Mouse (Mus musculus): Measurements from ENCODE around the gene Ifnl3.
"Not testable (repeated sequence)": the region's sequence is repeated elsewhere in the genome, so short reads cannot be mapped to it uniquely, and the experiment has no call there.

Ifnl3 gene

DNA sequence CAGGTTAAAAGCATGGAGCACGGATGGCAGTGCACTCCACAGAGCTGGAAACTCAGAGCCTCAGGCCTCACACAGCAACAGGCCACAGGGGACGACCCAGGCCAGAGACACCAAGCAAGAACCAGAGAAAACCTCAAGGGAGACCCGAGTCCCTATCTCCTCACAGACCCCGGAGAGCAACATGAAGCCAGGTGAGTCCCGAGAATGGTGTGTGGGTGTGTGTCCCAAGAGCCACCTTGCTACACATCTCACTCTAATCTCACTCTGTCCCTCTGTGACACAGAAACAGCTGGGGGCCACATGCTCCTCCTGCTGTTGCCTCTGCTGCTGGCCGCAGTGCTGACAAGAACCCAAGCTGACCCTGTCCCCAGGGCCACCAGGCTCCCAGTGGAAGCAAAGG, at the start of gene Ifnl3:
TSS of gene Ifnl3 (plus strand) at position 301 of the 400 bp plus-strand sequence.
- DNase-seq = not testable (repeated sequence)

DNA sequence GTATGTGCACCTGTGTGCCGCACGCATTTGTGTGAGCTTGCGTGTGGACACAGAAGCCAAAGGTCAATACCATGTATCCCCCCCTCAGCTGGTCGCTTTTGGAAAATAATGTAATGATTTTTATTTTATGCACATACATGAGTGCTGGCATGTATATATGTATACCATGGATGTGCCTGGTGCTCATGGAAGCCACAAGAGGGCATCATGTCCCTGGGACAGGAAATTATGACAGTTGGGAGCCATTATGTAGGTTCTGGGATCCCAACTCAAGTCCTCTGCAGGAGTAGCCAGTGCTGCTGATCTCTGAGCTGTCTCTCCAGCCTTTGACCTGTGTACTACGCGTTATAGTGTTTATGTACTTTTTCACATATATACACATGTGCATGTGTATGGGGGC, 46.4 kb upstream of the Ifnl3 start:
- DNase-seq = no peak

DNA sequence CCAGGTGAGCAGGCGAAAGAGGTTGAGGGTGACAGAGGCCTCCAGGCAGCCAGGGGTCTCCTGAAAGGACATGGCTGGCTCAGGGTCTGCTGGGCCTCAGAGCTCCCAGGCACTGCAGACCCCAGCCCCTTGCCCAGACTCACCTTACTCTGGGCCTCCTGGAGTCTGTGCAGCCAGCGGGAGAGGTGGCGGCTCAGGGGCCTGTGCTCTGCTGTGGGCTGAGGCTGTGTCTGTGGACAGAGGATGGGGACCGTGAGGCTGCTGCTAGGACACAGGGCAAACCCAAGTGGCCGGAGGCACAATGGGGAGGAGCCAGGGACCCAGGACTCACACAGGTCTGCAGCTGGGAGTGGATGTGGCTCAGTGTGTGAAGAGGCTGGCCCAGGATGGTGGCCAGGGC, 45.3 kb upstream of the Ifnl3 start:
- DNase-seq = no peak

DNA sequence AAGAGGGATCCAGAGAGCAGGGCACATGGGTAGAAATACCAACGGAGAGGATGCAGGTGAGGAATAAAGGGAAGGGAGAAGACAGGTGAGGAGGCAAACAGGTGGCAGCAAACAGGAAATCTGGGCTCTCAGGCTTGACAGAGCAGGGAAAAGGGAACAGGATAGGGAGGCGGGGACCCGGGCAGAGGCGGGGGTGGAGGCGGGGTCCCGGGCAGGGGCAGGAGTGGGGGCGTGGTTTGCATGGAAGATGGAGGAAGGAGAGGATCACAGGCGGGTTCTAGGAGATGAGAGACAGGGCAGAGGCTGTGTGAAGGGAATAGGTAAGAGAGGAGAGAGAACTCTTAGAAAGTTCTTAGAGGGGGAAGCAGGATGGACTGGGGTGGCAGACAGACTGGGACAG, 43.8 kb upstream of the Ifnl3 start:
- DNase-seq = no peak

DNA sequence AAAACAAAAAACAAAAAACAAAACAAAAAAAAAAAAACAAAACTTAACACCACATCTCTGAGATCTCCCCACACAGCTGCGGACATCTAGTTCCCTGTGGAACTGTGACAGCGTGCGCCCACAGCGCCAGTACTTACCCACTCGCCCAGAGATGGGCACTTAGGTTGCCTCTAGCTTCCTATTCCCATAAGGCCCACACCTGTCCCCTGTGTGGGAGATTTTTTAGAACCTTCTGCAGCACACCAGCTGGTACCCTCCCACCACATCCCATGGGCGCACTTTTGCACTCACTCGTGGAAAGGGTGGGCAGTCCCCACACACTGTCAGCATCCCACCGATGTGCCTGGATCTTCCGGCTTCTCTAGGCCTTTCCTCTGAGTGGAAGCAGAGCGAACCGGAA, 39.8 kb upstream of the Ifnl3 start:
- DNase-seq = no peak

DNA sequence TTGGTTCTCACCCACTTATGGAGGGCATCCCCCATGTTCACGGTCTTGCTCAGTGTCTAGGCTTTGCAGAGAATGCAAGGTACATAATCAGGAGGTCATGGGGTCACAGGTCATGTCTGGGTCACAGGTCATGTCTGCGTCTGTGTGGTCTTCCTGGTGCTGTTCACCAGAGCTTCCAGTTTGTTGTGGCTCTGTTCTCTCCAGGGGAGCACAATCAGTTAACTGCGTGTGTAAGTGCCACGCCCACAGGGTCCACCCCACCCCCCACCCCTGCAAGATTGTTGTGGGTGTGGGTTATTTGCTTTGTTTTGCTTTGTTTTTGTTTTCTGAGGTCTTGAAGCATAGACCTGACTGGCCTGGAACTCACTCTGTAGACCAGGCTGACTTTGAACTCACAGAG, 38.4 kb upstream of the Ifnl3 start:
- DNase-seq = no peak

DNA sequence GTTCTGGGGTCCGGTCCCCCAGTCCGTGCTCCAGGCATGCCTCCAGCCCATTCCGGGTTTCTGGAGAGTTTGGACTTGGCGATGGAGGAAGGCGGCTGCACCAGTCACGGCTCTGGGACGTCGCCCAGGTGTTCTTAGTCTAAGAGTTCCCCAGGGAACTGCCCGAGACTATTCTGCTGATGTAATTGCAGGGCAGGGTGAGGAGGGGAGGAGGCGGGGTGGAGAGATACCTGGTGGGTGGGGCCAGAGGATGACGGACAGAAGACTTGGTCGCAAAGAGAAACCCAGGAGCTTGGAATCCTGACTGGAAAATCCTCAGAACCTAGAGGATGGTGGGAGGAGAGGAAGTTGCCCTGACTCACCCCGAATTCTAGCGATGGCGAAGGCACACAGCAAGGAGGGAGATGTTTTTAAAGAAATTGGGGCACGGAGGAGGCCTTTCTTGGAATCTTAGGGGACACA, 34.6 kb upstream of the Ifnl3 start:
- DNase-seq = peak; percentile 22 to 45

DNA sequence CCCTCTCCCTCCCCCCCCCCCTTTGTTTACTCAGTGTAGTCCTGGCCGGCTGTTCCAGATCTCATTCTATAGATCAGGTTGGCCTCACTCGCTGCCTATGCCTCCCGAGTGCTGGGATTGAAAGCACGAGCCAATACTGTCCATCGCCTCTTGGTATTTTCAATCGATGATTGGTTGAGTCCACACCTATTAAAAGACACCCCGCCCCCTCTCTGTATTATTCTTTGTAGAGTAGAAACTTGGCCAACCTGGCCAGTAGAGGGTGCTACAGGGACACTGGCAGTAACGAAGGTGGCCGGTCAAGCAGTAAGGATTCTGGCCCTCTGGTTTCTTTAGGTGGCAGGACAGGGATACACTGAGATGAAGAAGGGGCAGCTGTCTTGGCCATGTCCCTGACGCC, 32.2 kb upstream of the Ifnl3 start:
- peak; percentile 82 for DNase-seq

DNA sequence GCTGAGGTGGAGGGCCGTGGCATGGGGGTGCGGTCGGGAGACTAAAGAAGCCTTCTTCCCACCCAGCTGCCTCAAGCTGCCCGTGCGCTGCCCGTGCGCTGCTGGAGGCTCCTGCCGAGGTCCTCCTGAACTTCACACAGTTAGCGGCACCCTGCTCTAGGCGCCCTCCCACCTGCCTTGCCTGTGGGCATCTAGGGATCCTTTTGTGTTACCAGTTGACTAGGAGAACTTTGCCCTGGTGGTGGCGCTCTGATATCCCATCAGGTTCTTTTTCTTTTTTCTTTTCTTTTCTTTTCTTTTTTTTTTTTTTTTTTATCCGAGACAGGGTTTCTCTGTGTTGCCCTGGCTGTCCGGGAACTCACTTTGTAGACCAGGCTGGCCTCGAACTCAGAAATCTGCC, 31.7 kb upstream of the Ifnl3 start:
- DNase-seq = peak; percentile 4 to 26

DNA sequence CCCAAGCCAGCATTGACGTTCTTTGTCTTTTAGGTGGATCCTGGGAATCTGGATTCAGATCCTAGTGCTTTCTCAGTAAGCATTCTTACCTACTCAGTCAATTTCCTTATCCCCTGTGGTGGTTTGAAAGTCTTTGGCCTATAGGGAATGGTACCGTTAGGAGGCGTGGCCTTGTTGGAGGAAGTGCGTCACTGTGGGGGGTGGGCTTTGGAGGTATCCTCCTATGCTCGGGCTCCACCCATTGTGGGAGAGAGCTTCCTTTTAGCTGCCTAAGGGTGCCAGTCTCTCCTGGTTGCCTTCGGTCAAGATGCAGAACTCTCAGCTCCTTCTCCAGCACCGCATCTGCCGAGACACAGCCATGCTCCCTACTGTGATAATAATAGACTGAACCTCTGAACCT, 30.3 kb upstream of the Ifnl3 start:
- no peak for DNase-seq

DNA sequence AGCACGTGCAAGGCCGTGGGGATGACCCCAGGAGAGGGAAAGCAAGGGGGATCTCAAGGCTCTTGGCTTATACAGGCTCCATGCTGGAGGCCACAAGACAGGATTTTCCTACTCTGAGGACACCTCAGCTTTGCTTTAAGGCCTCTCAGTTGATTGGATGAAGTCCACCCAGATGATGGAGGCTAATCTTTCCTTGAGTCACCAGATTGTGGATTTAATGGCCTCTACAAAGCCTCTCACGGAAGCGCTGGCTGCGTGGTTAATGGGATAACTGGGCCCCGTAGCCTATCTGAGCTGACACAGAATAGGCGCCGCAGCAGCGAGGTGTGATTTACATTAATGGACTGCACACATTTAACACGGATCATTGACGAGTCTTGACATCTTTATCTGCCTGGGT, 27.2 kb upstream of the Ifnl3 start:
- DNase-seq = no peak

DNA sequence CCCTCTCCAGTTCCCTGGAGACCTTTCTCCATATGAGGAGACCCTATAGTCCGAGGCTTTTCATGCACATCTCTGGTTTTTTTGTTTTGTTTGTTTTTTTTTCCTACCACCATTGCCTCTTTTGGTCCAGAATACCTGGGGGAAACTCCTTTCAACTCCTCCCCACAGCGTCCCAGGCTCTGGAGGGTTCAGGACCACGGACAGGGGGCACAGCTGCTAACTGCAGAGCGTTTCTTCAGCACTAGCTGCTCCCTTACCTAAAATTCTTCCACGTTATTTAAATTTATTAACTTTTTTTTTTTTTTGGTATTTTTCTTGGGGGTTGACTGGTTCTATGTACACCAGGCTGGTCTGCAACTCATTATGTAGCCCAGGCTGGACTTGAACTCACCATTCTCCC, 17.1 kb upstream of the Ifnl3 start:
- no peak for DNase-seq

DNA sequence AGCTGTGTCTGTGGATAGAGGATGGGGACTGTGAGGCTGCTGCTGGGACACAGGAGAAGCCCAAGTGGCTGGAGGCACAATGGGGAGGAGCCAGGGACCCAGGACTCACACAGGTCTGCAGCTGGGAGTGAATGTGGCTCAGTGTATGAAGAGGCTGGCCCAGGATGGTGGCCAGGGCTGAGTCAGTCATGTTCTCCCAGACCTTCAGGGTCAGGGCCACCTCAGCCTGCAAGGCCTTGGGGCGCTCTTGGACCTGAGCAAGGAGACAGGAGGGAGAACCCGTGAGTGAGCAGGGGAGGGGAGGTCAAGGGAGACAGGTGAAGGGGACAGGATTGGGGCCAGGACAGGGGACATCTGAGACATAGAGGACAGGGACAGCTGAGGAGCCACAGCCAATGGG, 13.5 kb upstream of the Ifnl3 start:
- DNase-seq = not testable (repeated sequence)

DNA sequence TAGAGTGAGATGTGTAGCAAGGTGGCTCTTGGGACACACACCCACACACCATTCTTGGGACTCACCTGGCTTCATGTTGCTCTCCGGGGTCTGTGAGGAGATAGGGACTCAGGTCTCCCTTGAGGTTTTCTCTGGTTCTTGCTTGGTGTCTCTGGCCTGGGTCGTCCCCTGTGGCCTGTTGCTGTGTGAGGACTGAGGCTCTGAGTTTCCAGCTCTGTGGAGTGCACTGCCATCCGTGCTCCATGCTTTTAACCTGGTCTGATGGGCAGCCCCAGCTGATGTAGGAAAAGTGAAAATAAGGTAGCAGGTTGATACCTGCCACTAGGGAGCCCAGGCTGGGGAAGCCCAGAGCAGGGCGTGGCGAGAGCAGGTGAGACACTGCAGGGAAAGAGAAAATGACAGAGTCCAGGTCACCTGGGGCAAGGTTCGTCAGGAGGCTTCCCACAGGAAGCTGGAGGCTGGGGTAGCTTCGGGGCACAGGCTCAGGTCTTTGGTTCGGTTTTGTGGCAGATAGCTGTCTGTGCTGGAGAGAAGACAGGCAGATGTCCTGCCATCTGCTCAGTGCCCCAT, 12.1 kb upstream of the Ifnl3 start, which contains the start of gene Ifnl2:
TSS of gene Ifnl2 (minus strand) at position 51 of the 570 bp plus-strand sequence.
- peak in 1 of 2 experiments; percentile 4 for DNase-seq

DNA sequence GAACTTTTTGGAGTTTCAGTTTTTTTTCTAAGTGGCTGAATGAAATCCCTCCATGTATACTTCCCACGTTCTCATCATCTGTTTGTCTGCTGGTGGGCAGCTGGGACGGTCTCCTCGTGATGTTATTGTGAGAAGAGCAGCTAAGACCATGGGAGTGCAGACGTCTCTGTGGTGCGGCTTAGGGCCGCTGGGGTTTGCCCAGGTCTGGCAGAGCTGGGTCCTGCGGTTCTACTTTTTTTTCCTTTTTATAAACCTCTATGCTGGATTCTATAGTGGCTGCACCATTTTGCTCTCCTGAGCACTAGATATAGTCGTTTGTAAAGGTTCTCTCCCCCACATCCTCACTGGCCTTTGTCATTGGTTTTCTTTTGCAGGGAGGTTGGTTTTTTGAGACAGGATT, 11.2 kb upstream of the Ifnl3 start:
- DNase-seq = no peak

DNA sequence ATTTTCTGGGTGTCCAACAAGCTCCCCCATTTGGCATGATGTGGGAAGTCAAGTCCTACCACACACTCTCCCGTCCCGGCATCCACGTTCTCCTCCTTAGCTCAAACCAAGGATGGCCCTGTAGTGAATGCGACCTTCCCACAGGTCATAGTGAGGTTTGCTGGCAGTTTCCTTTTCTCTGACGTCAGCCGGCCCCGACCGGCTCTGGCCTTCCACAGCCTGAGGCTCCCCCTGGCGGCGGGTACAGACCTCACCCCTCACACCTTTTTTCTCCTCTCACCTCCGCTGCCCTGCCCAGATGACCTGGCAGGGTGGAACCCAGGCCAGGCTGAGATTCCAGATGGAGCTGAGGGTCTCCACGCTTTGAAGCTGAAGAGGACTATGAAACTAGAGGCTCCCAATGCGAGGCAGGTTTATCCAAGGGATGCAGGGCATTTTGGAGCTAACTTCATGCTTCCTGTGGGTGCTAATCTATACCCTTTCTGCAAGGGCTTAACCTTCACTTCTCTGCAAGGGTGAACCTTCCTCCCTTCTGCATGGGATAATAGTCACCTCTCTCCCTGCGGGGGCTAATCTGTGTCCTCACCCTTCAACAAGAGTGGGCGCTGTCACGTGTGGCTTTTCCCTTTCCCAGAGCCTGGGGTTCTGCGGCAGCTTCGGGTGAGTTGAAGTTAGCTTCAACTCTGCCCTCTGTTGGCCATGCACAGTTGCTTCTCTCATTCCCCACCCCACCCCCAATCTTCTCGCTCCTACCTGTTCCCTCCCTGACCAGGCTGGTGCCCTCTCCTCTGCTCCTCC, 5.5 kb downstream of the Ifnl3 start:
- peak; percentile 72 to 77 for DNase-seq

DNA sequence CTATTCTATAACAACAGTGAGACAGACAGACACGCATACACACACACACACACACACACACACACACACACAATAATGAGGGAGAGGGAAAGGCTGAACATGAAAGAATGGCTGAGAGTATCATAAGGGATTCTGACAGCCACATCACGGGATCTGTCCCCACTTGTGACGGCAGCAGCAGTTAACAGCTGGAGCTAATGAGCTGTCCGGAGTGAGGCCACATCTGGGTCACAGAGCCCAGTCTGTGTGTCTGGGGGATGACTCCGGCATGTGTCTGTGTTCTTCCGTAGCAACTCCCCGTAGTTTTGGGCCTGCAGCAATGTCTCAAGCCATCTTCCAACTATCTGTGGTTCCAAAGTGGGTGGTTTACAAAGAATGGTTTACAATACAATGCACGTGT, 9.4 kb downstream of the Ifnl3 start:
- no peak for DNase-seq

DNA sequence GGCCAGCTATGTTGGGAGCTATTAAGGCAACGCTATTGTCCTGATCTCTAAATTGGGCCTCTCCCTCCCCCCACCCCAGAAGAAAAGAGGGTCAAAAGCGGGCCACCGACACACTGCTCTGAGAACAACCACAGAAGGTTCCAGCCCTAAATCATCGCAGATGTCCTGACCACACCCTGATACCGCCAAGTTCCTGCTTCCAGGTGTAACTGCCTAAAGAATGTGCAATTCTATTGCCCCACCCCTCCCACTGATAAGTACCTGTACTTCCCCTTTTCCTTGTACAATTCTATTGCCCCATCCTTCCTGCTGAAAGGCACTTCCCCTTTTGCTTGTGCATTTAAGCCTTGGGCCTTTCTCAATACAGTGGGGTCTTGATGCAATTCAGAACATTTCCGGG, 16.2 kb downstream of the Ifnl3 start:
- DNase-seq = not testable (repeated sequence)

DNA sequence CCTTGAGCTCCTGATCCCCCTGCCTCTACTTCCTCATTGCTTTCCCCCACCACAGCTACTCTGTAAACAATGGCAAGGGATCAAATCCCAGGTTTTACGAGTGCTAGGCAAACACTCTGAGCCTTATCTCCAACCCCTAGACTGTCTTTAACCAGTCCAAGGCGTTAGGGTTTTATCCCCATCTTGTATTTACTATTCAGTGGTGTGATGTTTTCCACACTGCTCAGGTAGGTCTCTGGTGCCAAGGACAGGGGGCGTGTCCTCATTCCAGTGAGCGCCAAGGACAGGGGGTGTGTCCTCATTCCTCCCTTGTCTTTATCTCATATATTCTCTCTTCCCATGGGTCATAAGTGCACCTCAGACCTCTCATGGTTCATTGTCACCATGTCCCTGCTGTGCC, 17.9 kb downstream of the Ifnl3 start, which contains the start of gene Sycn:
TSS of gene Sycn (plus strand) at position 360 of the 400 bp plus-strand sequence.
- no peak for DNase-seq

DNA sequence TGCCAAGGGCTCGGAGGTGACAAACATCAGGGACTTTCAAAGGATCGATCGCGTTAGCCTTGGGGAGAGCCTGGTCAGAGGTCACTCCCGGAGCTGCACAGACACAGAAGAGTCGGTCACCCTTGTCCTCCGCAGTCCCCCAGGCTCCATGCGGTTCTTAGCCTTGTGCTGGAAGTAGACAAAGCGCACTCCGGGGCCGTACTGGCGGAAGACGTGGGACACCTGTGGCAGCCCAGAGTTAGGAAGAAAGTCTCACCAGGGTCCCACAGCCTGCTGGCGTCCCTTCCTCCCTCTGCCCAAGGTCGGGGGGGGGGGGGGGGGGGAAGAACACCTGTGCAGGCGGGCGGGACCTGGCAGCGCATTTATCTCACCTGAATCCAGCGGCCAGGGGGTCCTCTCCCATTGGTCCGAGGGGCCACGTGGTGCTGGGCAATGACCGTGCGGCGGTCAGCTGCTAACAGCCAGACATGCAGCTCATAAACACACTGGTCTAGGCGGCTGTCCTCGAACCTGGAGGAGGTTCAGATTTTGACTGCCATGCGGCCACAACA, 21.5 kb downstream of the Ifnl3 start:
- DNase-seq = no peak

DNA sequence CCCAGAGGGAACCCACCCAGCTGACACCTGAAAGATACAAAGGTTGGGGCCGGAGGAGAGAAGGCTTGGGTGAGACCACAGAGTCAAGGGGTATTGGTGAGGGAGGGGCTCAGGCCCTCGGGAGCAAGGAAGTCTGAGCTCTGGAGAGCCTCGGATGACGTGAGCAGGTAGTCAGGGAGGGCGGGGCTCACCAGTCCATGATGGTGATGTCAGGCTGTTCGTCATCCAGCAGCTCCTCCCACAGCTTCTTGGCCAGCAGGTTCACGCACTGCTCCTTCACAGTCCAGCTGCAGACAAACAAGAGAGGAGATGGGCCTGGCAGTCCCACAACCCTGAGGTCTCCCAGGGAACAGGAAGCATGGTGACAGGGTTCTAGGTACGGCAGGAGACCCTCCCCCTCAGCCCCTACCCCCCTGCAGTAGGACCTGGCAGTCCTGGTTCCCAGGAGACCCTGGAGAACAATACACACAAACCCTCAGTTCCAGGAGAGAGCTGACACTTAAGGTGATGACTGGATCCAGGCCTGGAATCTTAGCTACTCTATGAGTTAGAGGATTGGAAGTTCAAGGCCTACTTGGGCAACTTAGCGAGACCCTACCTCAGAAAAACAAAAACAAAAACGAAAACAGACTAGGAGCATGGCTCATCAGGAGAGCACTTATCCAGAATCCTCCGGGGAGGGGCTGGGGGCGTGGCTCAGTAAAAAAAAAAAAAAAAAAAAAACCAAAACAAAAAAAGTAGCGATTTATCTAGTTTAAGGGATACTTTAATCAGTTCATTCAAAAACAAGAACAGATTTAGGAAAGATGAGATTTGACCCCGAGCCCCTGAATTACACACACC, 22.6 kb downstream of the Ifnl3 start:
- no peak for DNase-seq

DNA sequence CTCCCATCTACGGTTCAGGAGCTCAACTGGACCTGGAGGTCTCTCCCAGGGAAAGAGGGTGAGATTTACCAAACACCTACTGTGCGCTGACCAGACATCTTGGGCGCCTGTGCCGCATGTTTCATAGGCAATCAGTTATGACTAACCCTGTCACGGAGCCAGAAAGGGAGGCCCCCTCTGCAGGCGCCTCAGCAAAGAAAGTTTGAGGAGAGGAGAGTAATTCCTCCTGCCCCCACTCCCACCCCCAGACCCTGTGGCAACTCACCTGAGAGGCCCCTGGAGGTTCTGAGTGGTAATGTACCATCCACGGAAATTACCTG, 23.2 kb downstream of the Ifnl3 start:
- no peak for DNase-seq

DNA sequence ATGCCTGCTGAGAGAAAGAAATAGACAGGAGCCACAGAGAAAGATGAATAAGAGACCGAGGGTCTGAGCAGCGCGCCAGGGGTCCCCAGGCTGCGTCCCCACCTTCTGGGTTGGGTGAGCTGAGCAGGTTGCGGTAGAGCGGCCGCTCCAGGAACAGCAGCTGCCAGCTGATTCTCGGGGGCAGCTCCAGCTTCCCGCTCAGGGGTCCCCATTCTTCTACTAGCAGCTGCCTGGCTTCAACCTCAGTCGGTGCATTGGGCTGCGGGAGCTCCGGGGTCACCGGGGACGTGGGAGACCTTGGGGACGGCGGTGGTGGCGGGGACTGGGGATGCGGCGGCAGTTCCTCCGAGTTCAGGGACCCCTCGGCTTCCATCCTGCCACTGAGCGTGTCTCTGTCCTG, 24.0 kb downstream of the Ifnl3 start:
- DNase-seq = no peak

All from cerebellum, adult 18-20 months (tissue).